Mouse (Mus musculus) limb, embryonic 14.5 days (tissue): ENCODE measurements around the gene Dcakd. TPM values are rescaled to one million over a fixed set of nuclear protein-coding genes. Genes with fewer than 3 reads are reported as not detected.
"Not testable (repeated sequence)": the region's sequence is repeated elsewhere in the genome, so short reads cannot be mapped to it uniquely, and the experiment has no call there.

Source experiments
- ATAC-seq: fragments of 200-750 bp; cut with Nextera tagmentation; 2 replicates; pipeline ENCODE4 v1.8.0; 2017; ENCODE audit warnings: low read depth, moderate number of reproducible peaks, moderate TSS enrichment; ENCODE audit not compliant: low FRiP score
- DNase-seq: peaks from one replicate; pipeline ENCODE4 v3.0.0-alpha.2; 2015; ENCODE audit warnings: low spot score
- H3K27ac ChIP-seq: fragments of 300-500 bp; sonication (generic); replicated peaks from 2 replicates; pipeline ENCODE4 v1.5.1; 2014; ENCODE audit warnings: low read depth, mild to moderate bottlenecking, low read length, moderate library complexity, mixed read lengths
- H3K27me3 ChIP-seq: fragments of 300-500 bp; sonication (generic); 2 replicates; pipeline ENCODE4 v1.6.1; 2014; ENCODE audit warnings: low read length, mixed read lengths; ENCODE audit not compliant: control insufficient read depth, insufficient read depth
- H3K36me3 ChIP-seq: fragments of 300-500 bp; sonication (generic); 2 replicates; pipeline ENCODE4 v1.6.1; 2014; ENCODE audit warnings: mild to moderate bottlenecking, low read length, moderate library complexity, mixed read lengths; ENCODE audit not compliant: control insufficient read depth, insufficient read depth
- H3K4me1 ChIP-seq: fragments of 300-500 bp; sonication (generic); 2 replicates; pipeline ENCODE4 v1.6.1; 2014; ENCODE audit warnings: antibody characterized with exemption, low read length, mixed read lengths; ENCODE audit not compliant: control insufficient read depth, insufficient read depth
- H3K4me2 ChIP-seq: fragments of 300-500 bp; sonication (generic); replicated peaks from 2 replicates; pipeline ENCODE4 v1.6.1; 2014; ENCODE audit warnings: low read depth, mild to moderate bottlenecking, low read length, moderate library complexity; ENCODE audit not compliant: severe bottlenecking
- H3K4me3 ChIP-seq: fragments of 300-500 bp; sonication (generic); replicated peaks from 2 replicates; pipeline ENCODE4 v1.5.1; 2014; ENCODE audit warnings: low read length
- H3K9ac ChIP-seq: fragments of 300-500 bp; sonication (generic); 2 replicates; pipeline ENCODE4 v1.6.1; 2014; ENCODE audit warnings: mild to moderate bottlenecking, low read depth, low read length, moderate library complexity; ENCODE audit not compliant: severe bottlenecking
- H3K9me3 ChIP-seq: fragments of 300-500 bp; sonication (generic); 2 replicates; pipeline ENCODE4 v1.6.1; 2016; ENCODE audit warnings: low read length; ENCODE audit not compliant: control insufficient read depth
- POLR2A ChIP-seq: fragments of 200-500 bp; IDR thresholded peaks from 2 replicates; pipeline ENCODE4 v1.8.0; 2012; ENCODE audit warnings: inconsistent platforms, mild to moderate bottlenecking, moderate library complexity, borderline replicate concordance; ENCODE audit not compliant: insufficient read depth, insufficient read length; ENCODE audit errors: extremely low read depth
- WGBS: fragments of 180-500 bp; shearing (Covaris S2); extraction: QIAGEN DNeasy Blood & Tissue Kit; methylation state at CpG from one replicate; pipeline ENCODE4 v1.1.7; 2014; 5-methylcytosine and 5-hydroxymethylcytosine counted together
- polyA plus RNA-seq, 2 experiments: library from polyadenylated mRNA; depleted of rRNA in 1 of 2; stranded (reverse) in 1 of 2; unstranded in 1 of 2; fragments of >200 nt; fragmentation: Nextera tagmentation in 1 of 2; extraction: Ambion mirVana in 1 of 2; gene quantifications; 2 replicates each; pipeline versions ENCODE4 v1.2.1 to v1.2.3; 2012 to 2014

Dcakd gene
- polyA plus RNA-seq, 2 experiments, result 173 to 182 TPM

DNA sequence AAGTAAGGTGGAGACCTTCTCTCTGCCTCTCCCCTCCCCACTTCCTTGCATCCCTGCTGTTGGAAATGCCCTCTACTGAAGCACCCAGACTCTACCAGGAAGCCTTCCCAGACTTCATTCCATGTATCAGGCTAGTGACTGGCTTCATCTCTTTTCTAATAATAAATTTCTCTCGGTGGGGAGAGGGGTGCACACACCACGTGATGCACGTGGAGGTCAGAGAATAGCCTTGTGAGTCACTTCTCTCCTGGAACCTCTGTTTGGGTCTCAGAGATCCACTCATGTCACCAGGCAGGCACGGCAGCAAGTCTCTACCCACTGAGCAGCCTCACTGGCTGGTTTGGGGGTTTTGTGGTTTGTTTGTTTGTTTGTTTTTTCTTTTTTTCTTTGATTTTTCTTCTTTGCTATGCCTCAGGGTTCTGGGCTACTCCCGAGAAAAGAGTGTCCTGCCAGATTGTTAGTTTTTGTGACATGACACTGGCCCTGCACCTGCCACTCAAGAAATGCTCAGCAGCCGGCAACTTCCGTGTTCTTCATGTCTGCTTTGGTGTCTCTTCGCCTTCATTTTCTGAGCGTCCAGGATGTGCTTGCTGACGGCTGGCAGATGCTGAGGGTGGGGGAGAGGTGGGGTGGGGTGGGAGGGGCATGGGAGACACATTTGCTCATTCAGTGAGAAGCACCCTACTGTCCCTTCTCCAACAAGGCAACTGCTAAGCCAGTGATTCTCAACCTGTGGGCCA is 46.8 kb downstream of the Dcakd start:
- Histone ChIP-seq H3K9me3 (no peaks in the 10 kb centered on the region), H3K36me3 (no peaks in the 10 kb centered on the region), H3K4me3 (no peak overlapping the region), H3K27me3 (no peaks in the 10 kb centered on the region), H3K9ac (no peak overlapping the region), H3K27ac (no peak overlapping the region), H3K4me2 (no peak overlapping the region), H3K4me1 (no peaks in the 10 kb centered on the region)
- ATAC-seq (no peak), DNase-seq (no peak)
- no peak for TF ChIP-seq POLR2A
- 65% methylated on average over 10 of the region's 10 CpGs for WGBS

DNA sequence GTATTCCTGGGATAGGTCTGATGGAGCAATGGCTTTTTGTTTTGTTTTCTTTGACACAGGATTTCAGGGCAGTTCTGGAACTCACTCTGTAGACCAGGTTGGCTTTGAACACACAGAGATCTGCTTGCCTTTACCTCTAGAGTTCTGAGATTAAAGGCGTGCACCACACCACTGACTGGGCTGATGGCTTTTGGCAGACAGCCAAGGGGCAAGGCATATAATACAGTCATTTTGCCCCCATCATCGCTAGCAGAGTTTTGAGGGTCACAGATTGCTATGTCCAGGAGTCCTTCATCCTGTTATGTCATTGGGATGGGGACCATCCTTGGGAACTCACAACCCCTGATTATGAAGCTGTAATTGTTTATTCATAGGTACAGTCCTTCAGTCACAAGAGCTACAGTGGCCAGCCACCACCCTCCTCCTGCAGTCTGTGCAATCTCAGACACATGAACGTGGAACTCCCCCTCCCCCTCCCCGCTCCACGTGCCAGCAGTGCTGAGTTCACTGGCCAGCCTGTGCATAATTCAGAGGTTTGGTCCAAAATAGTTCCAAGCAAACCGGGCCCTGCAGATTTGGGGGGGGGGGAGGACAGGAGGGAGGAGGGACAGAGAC is 50.0 kb downstream of the Dcakd start:
- no peak overlapping the region for H3K27ac ChIP-seq
- no peaks in the 10 kb centered on the region for H3K4me1 ChIP-seq
- TF ChIP-seq POLR2A, result no peak
- no peak overlapping the region for H3K9ac ChIP-seq
- H3K4me2 ChIP-seq, result no peak overlapping the region
- 42% methylated on average over 6 of the region's 6 CpGs for WGBS
- no peaks in the 10 kb centered on the region for H3K36me3 ChIP-seq
- no peak overlapping the region for H3K4me3 ChIP-seq
- no peaks in the 10 kb centered on the region; the same call in 1 of the 2 replicates for H3K27me3 ChIP-seq
- DNase-seq, result no peak
- no peak for ATAC-seq
- no peaks in the 10 kb centered on the region for H3K9me3 ChIP-seq

DNA sequence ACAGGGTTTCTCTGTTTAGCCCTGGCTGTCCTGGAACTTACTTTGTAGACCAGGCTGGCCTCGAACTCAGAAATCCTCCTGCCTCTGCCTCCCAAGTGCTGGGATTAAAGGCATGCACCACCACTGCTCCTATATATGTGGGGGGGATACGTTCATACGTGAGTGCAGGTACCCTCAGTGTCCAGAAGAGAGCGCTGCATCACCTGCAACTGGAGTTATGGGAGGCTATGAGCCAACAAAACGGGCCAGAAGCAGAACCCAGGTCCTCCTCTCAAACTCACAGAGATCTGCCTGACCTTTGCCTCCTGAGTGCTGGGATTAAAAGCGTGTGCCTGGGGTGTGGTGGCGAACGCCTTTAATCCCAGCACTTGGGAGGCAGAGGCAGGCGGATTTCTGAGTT is 52.2 kb downstream of the Dcakd start:
- not testable (repeated sequence) for H3K4me3 ChIP-seq, H3K9ac ChIP-seq, ATAC-seq, H3K27ac ChIP-seq, H3K4me2 ChIP-seq, H3K9me3 ChIP-seq, H3K4me1 ChIP-seq, H3K36me3 ChIP-seq, DNase-seq, H3K27me3 ChIP-seq
- 85% methylated on average over 9 of the region's 9 CpGs for WGBS

DNA sequence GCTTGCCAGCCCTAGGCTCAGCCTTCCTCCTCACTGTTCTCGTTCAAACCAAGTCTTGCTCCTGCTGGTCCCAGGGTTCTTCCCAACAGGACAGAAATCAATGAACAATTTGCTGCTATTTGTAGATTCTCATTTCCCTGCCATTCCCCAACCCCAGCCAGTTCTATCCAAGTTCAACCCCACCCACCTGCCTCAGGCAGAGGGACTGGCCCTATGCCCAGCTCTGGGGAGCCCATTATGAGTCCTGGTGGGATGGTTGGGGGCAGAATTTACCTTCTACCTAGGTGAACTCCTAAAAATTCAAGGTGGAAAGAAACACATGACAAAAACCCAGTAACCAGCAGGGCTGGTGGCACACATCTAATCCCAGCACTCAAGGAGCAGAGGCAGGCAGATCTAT is 55.8 kb downstream of the Dcakd start:
- Histone ChIP-seq H3K27ac (no peak overlapping the region), H3K36me3 (no peaks in the 10 kb centered on the region), H3K9me3 (no peaks in the 10 kb centered on the region), H3K4me2 (no peak overlapping the region), H3K27me3 (no peaks in the 10 kb centered on the region; the same call in 1 of the 2 replicates), H3K4me3 (no peak overlapping the region), H3K4me1 (peaks cover 4% of the 10 kb centered on the region; the same call in 1 of the 2 replicates), H3K9ac (no peak overlapping the region)
- 56% methylated on average over 1 of the region's 1 CpGs for WGBS
- no peak for TF ChIP-seq POLR2A
- ATAC-seq (no peak), DNase-seq (no peak)

DNA sequence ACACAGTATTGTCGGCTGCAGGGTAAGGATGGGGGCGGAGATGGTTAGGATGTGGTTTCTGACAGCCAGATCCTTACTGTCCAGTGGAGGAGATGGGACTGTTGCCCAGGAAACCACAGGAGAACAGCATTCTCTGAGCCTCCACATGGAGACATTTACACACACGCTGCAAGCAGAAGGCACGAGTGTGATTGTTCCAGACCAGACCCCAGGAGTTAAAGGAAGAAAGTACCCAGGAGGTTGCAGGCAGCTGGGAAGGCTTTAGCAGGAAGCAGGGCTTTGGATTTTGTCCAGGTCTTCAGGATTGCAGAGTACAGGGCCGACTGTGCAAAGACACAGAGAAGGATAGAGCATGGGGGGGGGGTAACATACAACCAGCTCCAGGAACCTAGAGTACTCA is 56.5 kb downstream of the Dcakd start:
- peaks cover 4% of the 10 kb centered on the region; the same call in 1 of the 2 replicates for H3K4me1 ChIP-seq
- H3K27ac ChIP-seq, result no peak overlapping the region
- H3K9ac ChIP-seq, result no peak overlapping the region
- no peak overlapping the region for H3K4me2 ChIP-seq
- no peaks in the 10 kb centered on the region for H3K9me3 ChIP-seq
- ATAC-seq (peak; percentile 68), DNase-seq (peak; percentile 66)
- WGBS, result 26% methylated on average over 5 of the region's 5 CpGs
- H3K36me3 ChIP-seq, result no peaks in the 10 kb centered on the region
- TF ChIP-seq POLR2A, result no peak
- H3K4me3 ChIP-seq, result no peak overlapping the region
- no peaks in the 10 kb centered on the region; the same call in 1 of the 2 replicates for H3K27me3 ChIP-seq
